Mouse (Mus musculus) megakaryocyte, adult 5-6 weeks (primary cell): ENCODE results near the gene Cdkl3. TPM values are rescaled to one million over a fixed set of nuclear protein-coding genes. Genes with fewer than 3 reads are reported as not detected.
"Not testable (repeated sequence)": the region's sequence is repeated elsewhere in the genome, so short reads cannot be mapped to it uniquely, and the experiment has no call there.

Experiments used
- ATAC-seq: 2 replicates; pipeline ENCODE4 v1.8.0; 2016; ENCODE audit warnings: mild to moderate bottlenecking, inconsistent platforms; ENCODE audit not compliant: poor library complexity, severe bottlenecking
- total RNA-seq, 2 experiments: library from RNA; stranded (forward) in 1 of 2; stranded (reverse) in 1 of 2; fragments of 153-499, 151-499 nt in 1 of 2; fragments of 221-1000, 200-1000 nt in 1 of 2; gene quantifications; 2 replicates each; pipeline versions ENCODE4 v1.2.3 to v1.2.4; 2015 to 2017

Cdkl3 gene
- total RNA-seq, 2 experiments from 2014 or later: 2.3 to 2.7 TPM

- no peak for ATAC-seq
These were observed 111.5 kb downstream of the Cdkl3 start for GRCm38 (mm10) chr11:52115479-52115878.

GRCm38 (mm10) chr11:52116117-52116516, 112.1 kb downstream of the Cdkl3 start:
- not testable (repeated sequence) for ATAC-seq

GRCm38 (mm10) chr11:52117156-52117555, 113.1 kb downstream of the Cdkl3 start:
- no peak for ATAC-seq

GRCm38 (mm10) chr11:52120415-52120814, 116.4 kb downstream of the Cdkl3 start:
- not testable (repeated sequence) for ATAC-seq

GRCm38 (mm10) chr11:52122045-52122444, 118.0 kb downstream of the Cdkl3 start:
- no peak for ATAC-seq

GRCm38 (mm10) chr11:52124468-52124867, 120.4 kb downstream of the Cdkl3 start:
- ATAC-seq: no peak

- no peak for ATAC-seq
These were observed 123.1 kb downstream of the Cdkl3 start for GRCm38 (mm10) chr11:52127169-52127568.

- no peak for ATAC-seq
These were observed 123.7 kb downstream of the Cdkl3 start for GRCm38 (mm10) chr11:52127760-52128159.

GRCm38 (mm10) chr11:52128316-52129061, 124.5 kb downstream of the Cdkl3 start:
- ATAC-seq: no peak

GRCm38 (mm10) chr11:52129171-52129570, 125.2 kb downstream of the Cdkl3 start:
- ATAC-seq: no peak

- ATAC-seq: no peak
These were observed 125.8 kb downstream of the Cdkl3 start for GRCm38 (mm10) chr11:52129621-52130450.

GRCm38 (mm10) chr11:52130451-52131068, 126.5 kb downstream of the Cdkl3 start:
- no peak for ATAC-seq

Other genes starting within 250 kb of the Cdkl3 start
- gene Sec24a, start 240.6 kb upstream of the Cdkl3 start, total RNA-seq (2015): 15.4 and 15.5 TPM in 2 replicates
- gene Sec24a, start 240.6 kb upstream of the Cdkl3 start, total RNA-seq (2017): 5.1 and 6.3 TPM in 2 replicates
- 103 and 111 TPM in 2 replicates for gene Sar1b, start 240.5 kb upstream of the Cdkl3 start, total RNA-seq (2015)
- gene Sar1b, start 240.5 kb upstream of the Cdkl3 start, total RNA-seq (2017): 47.7 and 53.2 TPM in 2 replicates
- 1.9 and 2.1 TPM in 2 replicates for gene Jade2, start 146.6 kb upstream of the Cdkl3 start, total RNA-seq (2015)
- 1.4 and 2.4 TPM in 2 replicates for gene Jade2, start 146.6 kb upstream of the Cdkl3 start, total RNA-seq (2017)
- 66.6 and 70.7 TPM in 2 replicates for gene Cdkn2aipnl, start 36.6 kb upstream of the Cdkl3 start, total RNA-seq (2015)
- gene Cdkn2aipnl, start 36.6 kb upstream of the Cdkl3 start, total RNA-seq (2017): 40.5 and 41.5 TPM in 2 replicates
- gene Ube2b, start 3.5 kb upstream of the Cdkl3 start, total RNA-seq (2015): 110 and 123 TPM in 2 replicates
- gene Ube2b, start 3.5 kb upstream of the Cdkl3 start, total RNA-seq (2017): 86.9 and 99.1 TPM in 2 replicates
- gene Ppp2ca, start 94.5 kb downstream of the Cdkl3 start, total RNA-seq (2015): 68.5 and 70.6 TPM in 2 replicates
- gene Ppp2ca, start 94.5 kb downstream of the Cdkl3 start, total RNA-seq (2017): 72.5 and 75.7 TPM in 2 replicates
- gene Olfr1373, start 141.3 kb downstream of the Cdkl3 start, total RNA-seq (2015): not detected in 2 replicates
- gene Olfr1373, start 141.3 kb downstream of the Cdkl3 start, total RNA-seq (2017): 0.15 TPM in 1 of 2 replicates, not detected in the other
- gene Olfr1371, start 209.8 kb downstream of the Cdkl3 start, total RNA-seq (2015): not detected in 2 replicates
- not detected in 2 replicates for gene Olfr1371, start 209.8 kb downstream of the Cdkl3 start, total RNA-seq (2017)
- 129 and 145 TPM in 2 replicates for gene Skp1a, start 227.8 kb downstream of the Cdkl3 start, total RNA-seq (2015)
- gene Skp1a, start 227.8 kb downstream of the Cdkl3 start, total RNA-seq (2017): 127 and 133 TPM in 2 replicates